Mouse (Mus musculus) thymus, adult 2 months (tissue): Measurements from ENCODE around the gene Irf9.

Source experiments
- CTCF ChIP-seq: fragments of 200-500 bp; IDR thresholded peaks from 2 replicates; pipeline ENCODE4 v1.5.1; 2012; ENCODE audit warnings: mild to moderate bottlenecking, control low read depth, low read length, moderate library complexity, borderline replicate concordance; ENCODE audit not compliant: control insufficient read depth, poor library complexity, insufficient read depth; ENCODE audit errors: extremely low read depth
- POLR2A ChIP-seq: fragments of 200-500 bp; IDR thresholded peaks from 2 replicates; pipeline ENCODE4 v1.6.1; 2012; ENCODE audit warnings: mild to moderate bottlenecking, low read length, control low read depth, moderate library complexity; ENCODE audit not compliant: control insufficient read depth, poor library complexity, insufficient read depth; ENCODE audit errors: extremely low read depth

DNA sequence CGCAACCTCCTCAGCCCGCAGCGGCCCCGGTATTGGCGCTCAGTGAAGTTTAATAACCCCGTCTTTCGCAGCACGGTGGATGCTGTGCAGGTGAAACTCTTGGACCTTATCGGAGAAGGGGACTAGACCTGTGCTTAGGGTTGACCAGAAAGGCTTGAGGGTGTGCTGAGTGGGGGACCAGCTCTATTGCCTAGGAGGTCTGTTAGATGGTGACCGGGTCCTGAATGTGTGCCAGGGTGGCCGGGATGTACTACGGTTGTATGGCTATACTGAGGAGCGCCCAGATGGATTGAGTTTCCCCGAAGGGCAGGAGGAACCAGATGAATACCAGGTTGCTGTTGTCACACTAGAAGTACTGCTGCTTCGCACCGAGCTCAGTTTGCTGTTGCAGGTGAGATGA, 11.1 kb upstream of the Irf9 start:
- TF ChIP-seq CTCF (no peak), POLR2A (no peak)
